Mouse (Mus musculus): ENCODE measurements around the gene Nmt2. TPM values are rescaled to one million over a fixed set of nuclear protein-coding genes. Genes with fewer than 3 reads are reported as not detected.

Nmt2 gene
- polyA plus RNA-seq, 1 experiment from 2014 or later: 109 TPM

Other genes starting within 250 kb of the Nmt2 start
- gene Fam171a1, start 170.0 kb upstream of the Nmt2 start, polyA plus RNA-seq (2015; fragmentation: Nextera tagmentation; extraction: Ambion mirVana): 48.2 and 49.5 TPM in 2 replicates
- 11.1 and 12.1 TPM in 2 replicates for gene Rpp38, start 48.4 kb downstream of the Nmt2 start, polyA plus RNA-seq (2015; fragmentation: Nextera tagmentation; extraction: Ambion mirVana)
- gene Acbd7, start 52.0 kb downstream of the Nmt2 start, polyA plus RNA-seq (2015; fragmentation: Nextera tagmentation; extraction: Ambion mirVana): 3.6 and 4.2 TPM in 2 replicates
- gene Olah, start 113.0 kb downstream of the Nmt2 start, polyA plus RNA-seq (2015; fragmentation: Nextera tagmentation; extraction: Ambion mirVana): not detected in 2 replicates
- gene Meig1, start 138.4 kb downstream of the Nmt2 start, polyA plus RNA-seq (2015; fragmentation: Nextera tagmentation; extraction: Ambion mirVana): 5.5 and 6.0 TPM in 2 replicates
- gene Dclre1c, start 139.9 kb downstream of the Nmt2 start, polyA plus RNA-seq (2015; fragmentation: Nextera tagmentation; extraction: Ambion mirVana): 8.1 and 8.2 TPM in 2 replicates
- 8.0 TPM in 2 replicates for gene Suv39h2, start 190.8 kb downstream of the Nmt2 start, polyA plus RNA-seq (2015; fragmentation: Nextera tagmentation; extraction: Ambion mirVana)
- gene Gm45902, start 228.6 kb downstream of the Nmt2 start, polyA plus RNA-seq (2015; fragmentation: Nextera tagmentation; extraction: Ambion mirVana): 7.8 and 7.9 TPM in 2 replicates
- gene Hspa14, start 228.6 kb downstream of the Nmt2 start, polyA plus RNA-seq (2015; fragmentation: Nextera tagmentation; extraction: Ambion mirVana): 63.9 and 65.4 TPM in 2 replicates
- gene Cdnf, start 228.8 kb downstream of the Nmt2 start, polyA plus RNA-seq (2015; fragmentation: Nextera tagmentation; extraction: Ambion mirVana): 0.14 and 0.25 TPM in 2 replicates

Data from hindbrain, embryonic 15.5 days (tissue).